Mouse (Mus musculus) stomach, embryonic 16.5 days (tissue): Measurements from ENCODE around the gene Otx1. TPM values are rescaled to one million over a fixed set of nuclear protein-coding genes. Genes with fewer than 3 reads are reported as not detected.

ENCODE experiments used
- ATAC-seq: fragments of 200-750 bp; cut with Nextera tagmentation; 2 replicates; pipeline ENCODE4 v1.8.0; 2017; ENCODE audit warnings: moderate number of reproducible peaks, moderate TSS enrichment; ENCODE audit not compliant: insufficient read depth, low FRiP score
- H3K27ac ChIP-seq: fragments of 300-500 bp; sonication (generic); 2 replicates; pipeline ENCODE4 v1.5.1; 2014; ENCODE audit warnings: low read length
- H3K27me3 ChIP-seq: fragments of 300-500 bp; sonication (generic); 2 replicates; pipeline ENCODE4 v1.6.1; 2014; ENCODE audit warnings: low read length, control low read depth, mixed read lengths; ENCODE audit not compliant: control insufficient read depth, insufficient read depth
- H3K36me3 ChIP-seq: fragments of 300-500 bp; sonication (generic); 2 replicates; pipeline ENCODE4 v1.6.1; 2014; ENCODE audit warnings: low read length; ENCODE audit not compliant: control insufficient read depth, insufficient read depth
- H3K4me1 ChIP-seq: fragments of 300-500 bp; sonication (generic); 2 replicates; pipeline ENCODE4 v1.6.1; 2014; ENCODE audit warnings: low read length, control low read depth, mixed read lengths; ENCODE audit not compliant: control insufficient read depth, insufficient read depth
- H3K4me2 ChIP-seq: fragments of 300-500 bp; sonication (generic); 2 replicates; pipeline ENCODE4 v1.6.1; 2014; ENCODE audit warnings: low read depth, low read length, mixed read lengths
- H3K4me3 ChIP-seq: fragments of 300-500 bp; sonication (generic); replicated peaks from 2 replicates; pipeline ENCODE4 v1.5.1; 2014; ENCODE audit warnings: mild to moderate bottlenecking, low read length
- H3K9ac ChIP-seq: fragments of 300-500 bp; sonication (generic); 2 replicates; pipeline ENCODE4 v1.6.1; 2014; ENCODE audit warnings: low read length
- H3K9me3 ChIP-seq: fragments of 300-500 bp; sonication (generic); replicated peaks from 2 replicates; pipeline ENCODE4 v1.6.1; 2016; ENCODE audit warnings: low read length, control low read depth; ENCODE audit not compliant: control insufficient read depth
- WGBS: fragments of 180-500 bp; shearing (Covaris S2); extraction: QIAGEN DNeasy Blood & Tissue Kit; methylation state at CpG from one replicate; pipeline ENCODE4 v1.1.7; 2014; 5-methylcytosine and 5-hydroxymethylcytosine counted together
- polyA plus RNA-seq: library from polyadenylated mRNA; unstranded; fragments of >200 nt; fragmentation: Nextera tagmentation; extraction: Ambion mirVana; gene quantifications from 2 replicates; pipeline ENCODE4 v1.2.1, GENCODE M21; 2015

Gene Otx1
- polyA plus RNA-seq, 1 experiment from 2014 or later: 0.09 TPM

DNA sequence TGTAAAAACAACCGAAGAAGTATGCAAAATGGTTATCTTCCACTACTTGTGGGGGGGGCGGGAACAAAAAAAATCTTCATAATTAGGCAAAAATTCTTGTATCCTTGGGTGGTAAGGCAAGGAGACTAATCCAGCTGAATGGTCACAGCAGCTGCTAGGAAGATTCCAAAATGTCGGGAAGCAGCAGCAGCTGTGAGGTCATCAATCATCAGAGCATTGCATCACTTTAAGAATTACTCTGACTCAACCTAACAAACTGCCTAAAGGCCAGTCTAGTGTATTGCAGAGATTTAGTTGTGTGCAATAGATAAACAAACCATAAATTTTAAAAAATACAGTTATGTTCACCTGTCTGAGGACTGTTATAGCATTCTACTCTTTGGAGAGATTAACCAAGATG lies 29.1 kb downstream of the Otx1 start:
- 53% methylated on average over 3 of the region's 3 CpGs for WGBS
- H3K9ac ChIP-seq: no peak overlapping the region
- H3K36me3 ChIP-seq: no peaks in the 10 kb centered on the region
- ATAC-seq: no peak
- no peaks in the 10 kb centered on the region for H3K4me1 ChIP-seq
- no peaks in the 10 kb centered on the region for H3K27me3 ChIP-seq
- no peak overlapping the region for H3K27ac ChIP-seq
- H3K4me3 ChIP-seq: no peak overlapping the region
- no peak overlapping the region for H3K4me2 ChIP-seq
- H3K9me3 ChIP-seq: no peaks in the 10 kb centered on the region

DNA sequence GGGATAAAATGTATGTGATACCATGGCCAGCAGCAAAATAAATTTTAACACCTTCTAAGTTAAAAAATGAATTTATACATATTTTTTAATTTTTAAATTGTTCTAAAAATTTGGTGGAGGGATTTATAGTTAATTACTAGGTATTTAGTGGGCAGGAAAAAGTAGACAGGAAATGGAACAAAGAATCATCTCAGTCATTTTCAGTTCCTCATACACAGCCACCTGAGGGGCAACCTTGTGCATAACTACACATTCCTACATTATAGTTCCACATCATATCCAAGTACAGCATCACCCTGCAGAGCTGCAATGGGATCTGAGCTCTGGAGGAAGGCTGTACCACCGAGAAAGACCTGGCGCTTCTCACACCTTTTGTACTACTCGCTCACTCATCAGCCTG lies 33.8 kb downstream of the Otx1 start:
- no peaks in the 10 kb centered on the region for H3K4me1 ChIP-seq
- H3K9me3 ChIP-seq: no peaks in the 10 kb centered on the region
- H3K27ac ChIP-seq: no peak overlapping the region
- no peak overlapping the region for H3K4me2 ChIP-seq
- no peak overlapping the region for H3K4me3 ChIP-seq
- no peak overlapping the region for H3K9ac ChIP-seq
- ATAC-seq: no peak
- no peaks in the 10 kb centered on the region for H3K27me3 ChIP-seq
- H3K36me3 ChIP-seq: no peaks in the 10 kb centered on the region
- 93% methylated on average over 3 of the region's 3 CpGs for WGBS

DNA sequence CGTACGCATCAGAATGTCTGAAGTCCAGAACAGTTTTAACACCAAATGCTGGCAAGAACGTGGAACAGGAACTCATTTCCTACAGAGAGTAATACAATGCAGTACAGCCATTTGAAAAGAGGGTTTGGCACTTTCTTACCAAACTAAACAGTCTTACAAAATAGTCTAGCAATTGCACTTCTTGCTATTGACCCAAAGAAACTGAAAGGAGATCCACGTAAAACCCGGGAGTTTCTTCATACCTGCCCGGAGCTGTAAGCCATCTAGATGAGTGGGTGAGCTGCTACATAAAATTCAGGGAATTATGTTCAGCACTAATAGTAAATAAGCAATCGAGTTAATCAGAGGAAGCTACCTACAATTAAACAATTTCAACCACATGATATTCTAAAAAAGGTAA lies 47.5 kb downstream of the Otx1 start:
- Histone ChIP-seq H3K36me3 (no peaks in the 10 kb centered on the region), H3K4me2 (no peak overlapping the region), H3K4me1 (no peaks in the 10 kb centered on the region), H3K27ac (no peak overlapping the region), H3K4me3 (no peak overlapping the region), H3K9ac (no peak overlapping the region), H3K27me3 (no peaks in the 10 kb centered on the region), H3K9me3 (no peaks in the 10 kb centered on the region)
- WGBS: 84% methylated on average over 7 of the region's 7 CpGs
- ATAC-seq: no peak

DNA sequence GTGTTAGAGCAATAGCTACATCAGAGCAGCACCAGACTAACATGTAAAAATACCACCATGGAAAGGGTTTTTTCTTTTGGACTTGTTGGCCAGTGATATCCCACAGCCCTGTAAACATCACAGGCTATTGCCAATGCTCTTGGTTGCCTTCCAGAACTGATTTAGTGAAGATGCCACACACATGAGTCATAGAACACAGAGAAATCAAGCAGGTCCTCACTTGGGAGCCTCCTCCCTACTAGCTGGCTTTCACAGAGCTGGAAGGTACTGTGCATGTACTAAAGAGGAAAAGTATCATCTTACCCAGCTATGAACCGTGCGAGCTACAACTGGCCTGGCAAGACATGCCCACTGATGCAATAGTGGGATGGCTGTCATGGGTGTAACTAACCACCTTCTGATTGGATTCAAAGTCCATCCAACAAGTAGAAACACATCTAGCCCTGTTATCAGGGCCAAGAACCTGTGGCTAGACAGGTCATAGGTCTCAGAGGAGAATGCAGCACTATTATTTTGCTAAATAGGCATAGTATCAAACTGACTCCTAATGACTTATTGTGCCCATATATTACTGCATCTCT lies 51.0 kb downstream of the Otx1 start:
- ATAC-seq: no peak
- Histone ChIP-seq H3K27ac (no peak overlapping the region), H3K9ac (no peak overlapping the region), H3K4me2 (no peak overlapping the region), H3K36me3 (no peaks in the 10 kb centered on the region), H3K9me3 (no peaks in the 10 kb centered on the region), H3K4me3 (no peak overlapping the region), H3K4me1 (no peaks in the 10 kb centered on the region), H3K27me3 (no peaks in the 10 kb centered on the region)
- WGBS: 91% methylated on average over 2 of the region's 2 CpGs

DNA sequence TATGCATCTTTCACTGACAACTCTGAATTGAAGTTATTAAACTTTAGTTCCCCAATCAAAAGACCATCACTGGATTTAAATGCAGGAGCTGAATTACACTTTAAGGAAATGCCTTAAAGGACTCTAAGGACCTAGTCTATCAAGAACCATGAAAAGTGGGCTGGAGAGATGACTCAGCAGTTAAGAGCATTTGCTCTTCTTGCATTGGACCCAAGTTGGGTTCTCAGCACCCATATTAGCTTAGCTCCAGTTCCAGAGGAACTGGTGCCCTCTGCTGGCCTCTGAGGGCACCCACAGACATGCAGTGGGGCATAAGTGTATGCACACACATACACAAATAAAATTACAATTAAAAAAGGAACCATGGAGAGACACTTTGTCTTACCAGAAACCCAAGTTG lies 52.6 kb downstream of the Otx1 start:
- Histone ChIP-seq H3K9me3 (no peaks in the 10 kb centered on the region), H3K36me3 (no peaks in the 10 kb centered on the region), H3K4me2 (no peak overlapping the region), H3K4me1 (no peaks in the 10 kb centered on the region), H3K9ac (no peak overlapping the region), H3K4me3 (no peak overlapping the region), H3K27me3 (no peaks in the 10 kb centered on the region), H3K27ac (no peak overlapping the region)
- ATAC-seq: no peak
